Mouse (Mus musculus): ENCODE measurements at regions not wholly inside any gene's neighbourhood (a gene's known extent, or its start where the extent isn't known, plus 50 kb on each side); places are given as distances from the start of the nearest gene placed in this dataset.

- no peak for DNase-seq (ENCODE audit: low read depth, low spot score)
These were observed 229.9 kb upstream of the Mgmt start for GRCm38 (mm10) chr7:136664424-136665082.

GRCm38 (mm10) chr7:136665901-136666300 is 228.5 kb upstream of the Mgmt start:
- no peak for DNase-seq (ENCODE audit: low read depth, low spot score)

- DNase-seq (ENCODE audit: low read depth, low spot score), result no peak
These were observed 227.7 kb upstream of the Mgmt start for GRCm38 (mm10) chr7:136666707-136667106.

- no peak for DNase-seq (ENCODE audit: low read depth, low spot score)
These were observed 223.7 kb upstream of the Mgmt start for GRCm38 (mm10) chr7:136670675-136671074.

- DNase-seq (ENCODE audit: low read depth, low spot score), result no peak
These were observed 220.3 kb upstream of the Mgmt start for GRCm38 (mm10) chr7:136674159-136674558.

- no peak for DNase-seq (ENCODE audit: low read depth, low spot score)
These were observed 219.4 kb upstream of the Mgmt start for GRCm38 (mm10) chr7:136675041-136675440.

- no peak for DNase-seq (ENCODE audit: low read depth, low spot score)
These were observed 218.3 kb upstream of the Mgmt start for GRCm38 (mm10) chr7:136676104-136676503.

- DNase-seq (ENCODE audit: low read depth, low spot score), result no peak
These were observed 217.3 kb upstream of the Mgmt start for GRCm38 (mm10) chr7:136676987-136677545.

GRCm38 (mm10) chr7:136689579-136689978 is 204.8 kb upstream of the Mgmt start:
- no peak for DNase-seq (ENCODE audit: low read depth, low spot score)

- no peak for DNase-seq (ENCODE audit: low read depth, low spot score)
These were observed 188.2 kb upstream of the Mgmt start for GRCm38 (mm10) chr7:136706246-136706645.

GRCm38 (mm10) chr7:136707200-136708003 is 187.0 kb upstream of the Mgmt start:
- no peak for DNase-seq (ENCODE audit: low read depth, low spot score)

- DNase-seq (ENCODE audit: low read depth, low spot score), result no peak
These were observed 186.4 kb upstream of the Mgmt start for GRCm38 (mm10) chr7:136708004-136708435.

GRCm38 (mm10) chr7:136710653-136711052 is 183.8 kb upstream of the Mgmt start:
- no peak for DNase-seq (ENCODE audit: low read depth, low spot score)

GRCm38 (mm10) chr7:136712962-136713640 is 181.3 kb upstream of the Mgmt start:
- no peak for DNase-seq (ENCODE audit: low read depth, low spot score)

GRCm38 (mm10) chr7:136727628-136728402 is 166.6 kb upstream of the Mgmt start:
- no peak for DNase-seq (ENCODE audit: low read depth, low spot score)

GRCm38 (mm10) chr7:136742171-136742570 is 152.2 kb upstream of the Mgmt start:
- DNase-seq (ENCODE audit: low read depth, low spot score), result no peak

- no peak for DNase-seq (ENCODE audit: low read depth, low spot score)
These were observed 149.0 kb upstream of the Mgmt start for GRCm38 (mm10) chr7:136745412-136745811.

GRCm38 (mm10) chr7:136751477-136751876 is 142.9 kb upstream of the Mgmt start:
- no peak for DNase-seq (ENCODE audit: low read depth, low spot score)

- DNase-seq (ENCODE audit: low read depth, low spot score), result no peak
These were observed 139.6 kb upstream of the Mgmt start for GRCm38 (mm10) chr7:136754821-136755220.

GRCm38 (mm10) chr7:136765026-136765425 is 129.4 kb upstream of the Mgmt start:
- DNase-seq (ENCODE audit: low read depth, low spot score), result no peak

- no peak for DNase-seq (ENCODE audit: low read depth, low spot score)
These were observed 127.2 kb upstream of the Mgmt start for GRCm38 (mm10) chr7:136767231-136767630.
